Mouse (Mus musculus): Measurements from ENCODE around the gene Pfkfb3. TPM values are rescaled to one million over a fixed set of nuclear protein-coding genes. Genes with fewer than 3 reads are reported as not detected.

Gene Pfkfb3
- polyA plus RNA-seq, 1 experiment from 2014 or later: 12.2 TPM

DNA sequence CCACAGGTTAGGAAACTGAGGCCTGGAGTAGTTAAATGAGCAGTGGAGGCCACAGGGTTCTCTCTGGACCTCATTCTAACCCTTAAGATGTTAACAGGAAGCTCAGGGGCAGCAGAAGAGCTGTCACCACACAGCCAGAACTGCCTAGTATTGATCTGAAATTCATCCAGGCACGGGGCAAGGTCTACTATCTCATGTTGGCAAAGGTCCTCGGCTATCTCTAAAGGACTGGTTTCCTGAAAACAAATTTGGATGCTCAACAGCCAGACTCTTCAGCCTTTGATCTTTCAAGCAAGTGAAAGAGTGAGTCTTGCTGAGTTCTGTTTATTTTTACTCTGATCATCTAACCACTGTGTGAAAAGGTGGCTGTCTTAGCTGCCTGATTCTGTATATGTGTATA, 74.9 kb downstream of the Pfkfb3 start:
- Histone ChIP-seq H3K36me3 (replicated peaks; ENCODE audit: control insufficient read depth, insufficient read depth, low read depth, low read length) (peaks cover 5% of the 10 kb centered on the region), H3K27ac (replicated peaks; ENCODE audit: low read depth, low read length) (no peak overlapping the region), H3K9me3 (replicated peaks; ENCODE audit: control insufficient read depth, low read length) (no peaks in the 10 kb centered on the region), H3K27me3 (ENCODE audit: control insufficient read depth, insufficient read depth, low read length) (no peaks in the 10 kb centered on the region), H3K4me1 (ENCODE audit: control insufficient read depth, insufficient read depth, low read length) (no peaks in the 10 kb centered on the region), H3K4me3 (ENCODE audit: low read depth, low read length) (no peak overlapping the region), H3K9ac (replicated peaks; ENCODE audit: low read length) (no peak overlapping the region), H3K4me2 (ENCODE audit: low read depth, low read length) (no peak overlapping the region)
- ATAC-seq (replicated peaks; ENCODE audit: insufficient number of reproducible peaks, low FRiP score, low TSS enrichment, low read depth) (no peak), DNase-seq (ENCODE audit: low spot score) (no peak)
- WGBS: 83% methylated on average over 2 of the region's 2 CpGs

- Histone ChIP-seq H3K27ac (replicated peaks; ENCODE audit: low read depth, low read length) (no peak overlapping the region), H3K4me3 (ENCODE audit: low read depth, low read length) (no peak overlapping the region), H3K4me2 (ENCODE audit: low read depth, low read length) (no peak overlapping the region), H3K36me3 (replicated peaks; ENCODE audit: control insufficient read depth, insufficient read depth, low read depth, low read length) (peaks cover 8% of the 10 kb centered on the region), H3K9me3 (replicated peaks; ENCODE audit: control insufficient read depth, low read length) (no peaks in the 10 kb centered on the region), H3K27me3 (ENCODE audit: control insufficient read depth, insufficient read depth, low read length) (no peaks in the 10 kb centered on the region), H3K9ac (replicated peaks; ENCODE audit: low read length) (no peak overlapping the region), H3K4me1 (ENCODE audit: control insufficient read depth, insufficient read depth, low read length) (no peaks in the 10 kb centered on the region)
- 89% methylated on average over 7 of the region's 7 CpGs for WGBS
- no peak for ATAC-seq (replicated peaks; ENCODE audit: insufficient number of reproducible peaks, low FRiP score, low TSS enrichment, low read depth)
- DNase-seq (ENCODE audit: low spot score): no peak
Measured at GRCm38 (mm10) chr2:11475316-11475715, 78.6 kb downstream of the Pfkfb3 start.

DNA sequence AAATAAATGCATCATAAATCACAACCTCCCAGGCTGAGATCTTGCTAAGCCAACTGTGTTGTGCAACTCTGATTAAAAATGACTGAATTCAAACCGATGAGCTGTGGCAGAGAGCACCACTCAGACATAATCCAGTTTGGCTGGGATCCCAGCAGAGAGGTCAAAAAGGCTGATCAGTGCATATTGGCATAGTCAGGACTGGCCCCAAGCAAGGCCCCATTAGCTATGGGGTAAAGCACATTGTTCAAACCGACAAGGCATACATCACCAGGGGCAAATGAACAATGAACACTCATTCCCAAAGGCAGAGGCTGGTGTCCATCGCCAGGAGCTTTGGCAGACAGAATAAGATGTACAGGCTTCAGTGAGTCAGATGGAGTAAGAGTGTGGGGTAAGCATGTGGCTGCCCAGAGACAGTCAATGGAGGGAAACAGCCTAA, 89.2 kb downstream of the Pfkfb3 start:
- Histone ChIP-seq H3K27ac (replicated peaks; ENCODE audit: low read depth, low read length) (no peak overlapping the region), H3K36me3 (replicated peaks; ENCODE audit: control insufficient read depth, insufficient read depth, low read depth, low read length) (no peaks in the 10 kb centered on the region), H3K4me2 (ENCODE audit: low read depth, low read length) (no peak overlapping the region), H3K4me3 (ENCODE audit: low read depth, low read length) (no peak overlapping the region), H3K27me3 (ENCODE audit: control insufficient read depth, insufficient read depth, low read length) (no peaks in the 10 kb centered on the region), H3K4me1 (ENCODE audit: control insufficient read depth, insufficient read depth, low read length) (no peaks in the 10 kb centered on the region), H3K9ac (replicated peaks; ENCODE audit: low read length) (no peak overlapping the region), H3K9me3 (replicated peaks; ENCODE audit: control insufficient read depth, low read length) (no peaks in the 10 kb centered on the region)
- WGBS: 71% methylated on average over 3 of the region's 3 CpGs
- DNase-seq (ENCODE audit: low spot score) (no peak), ATAC-seq (replicated peaks; ENCODE audit: insufficient number of reproducible peaks, low FRiP score, low TSS enrichment, low read depth) (no peak)

DNA sequence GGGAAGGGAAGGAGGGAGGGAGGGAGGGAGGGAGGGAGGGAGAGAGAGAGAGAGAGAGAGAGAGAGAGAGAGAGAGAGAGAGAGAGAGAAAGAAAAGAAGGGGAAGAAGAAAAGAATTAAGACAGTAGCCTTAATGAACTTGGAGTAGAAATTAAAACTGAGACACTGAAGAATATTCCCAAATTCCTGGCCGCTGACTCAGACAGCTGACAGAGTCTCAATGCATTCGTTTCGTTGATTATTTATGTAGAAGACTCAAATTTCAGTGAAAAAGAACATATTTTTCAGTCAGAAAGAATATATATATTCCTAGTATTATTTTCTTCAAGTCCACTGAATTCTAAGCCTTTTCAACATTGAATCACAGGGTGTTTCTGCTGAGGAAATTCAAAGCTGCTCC, 92.9 kb downstream of the Pfkfb3 start:
- DNase-seq (ENCODE audit: low spot score): no peak
- ATAC-seq (replicated peaks; ENCODE audit: insufficient number of reproducible peaks, low FRiP score, low TSS enrichment, low read depth): no peak
- WGBS: 81% methylated on average over 3 of the region's 3 CpGs

DNA sequence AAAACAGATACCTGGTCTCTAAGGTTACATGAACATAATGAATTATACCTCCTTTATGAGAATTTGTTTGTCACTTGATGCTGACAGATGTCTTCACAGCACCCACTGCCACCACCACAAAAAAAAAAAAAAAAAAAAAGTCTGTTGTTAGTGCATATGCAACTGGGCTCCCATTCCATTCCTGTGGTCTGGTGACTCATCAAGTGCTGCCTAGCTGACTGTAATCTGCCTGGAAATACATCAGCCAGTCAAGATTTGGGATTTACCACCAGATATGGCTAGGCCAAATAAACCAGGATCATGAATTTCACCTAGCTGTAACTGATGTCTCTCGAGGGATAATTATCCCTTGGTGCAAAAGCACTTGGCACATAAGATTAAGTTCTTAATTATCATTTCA, 95.4 kb downstream of the Pfkfb3 start:
- H3K4me1 ChIP-seq (ENCODE audit: control insufficient read depth, insufficient read depth, low read length): no peaks in the 10 kb centered on the region
- DNase-seq (ENCODE audit: low spot score) (no peak), ATAC-seq (replicated peaks; ENCODE audit: insufficient number of reproducible peaks, low FRiP score, low TSS enrichment, low read depth) (no peak)
- no peaks in the 10 kb centered on the region for H3K9me3 ChIP-seq (replicated peaks; ENCODE audit: control insufficient read depth, low read length)
- H3K4me3 ChIP-seq (ENCODE audit: low read depth, low read length): no peak overlapping the region
- no peak overlapping the region for H3K9ac ChIP-seq (replicated peaks; ENCODE audit: low read length)
- H3K36me3 ChIP-seq (replicated peaks; ENCODE audit: control insufficient read depth, insufficient read depth, low read depth, low read length): no peaks in the 10 kb centered on the region
- H3K27me3 ChIP-seq (ENCODE audit: control insufficient read depth, insufficient read depth, low read length): no peaks in the 10 kb centered on the region
- WGBS: 89% methylated on average over 1 of the region's 1 CpGs
- H3K4me2 ChIP-seq (ENCODE audit: low read depth, low read length): no peak overlapping the region
- no peak overlapping the region for H3K27ac ChIP-seq (replicated peaks; ENCODE audit: low read depth, low read length)

More for the DNA sequence above, 92.9 kb downstream of the Pfkfb3 start:
- H3K27me3 ChIP-seq (ENCODE audit: control insufficient read depth, insufficient read depth, low read length): no peaks in the 10 kb centered on the region
- no peaks in the 10 kb centered on the region for H3K36me3 ChIP-seq (replicated peaks; ENCODE audit: control insufficient read depth, insufficient read depth, low read depth, low read length)
- H3K4me3 ChIP-seq (ENCODE audit: low read depth, low read length): no peak overlapping the region
- H3K4me2 ChIP-seq (ENCODE audit: low read depth, low read length): no peak overlapping the region
- no peaks in the 10 kb centered on the region for H3K4me1 ChIP-seq (ENCODE audit: control insufficient read depth, insufficient read depth, low read length)
- H3K9me3 ChIP-seq (replicated peaks; ENCODE audit: control insufficient read depth, low read length): no peaks in the 10 kb centered on the region
- H3K27ac ChIP-seq (replicated peaks; ENCODE audit: low read depth, low read length): no peak overlapping the region
- H3K9ac ChIP-seq (replicated peaks; ENCODE audit: low read length): no peak overlapping the region

GRCm38 (mm10) chr2:11457904-11458303, 96.0 kb downstream of the Pfkfb3 start:
- ATAC-seq (replicated peaks; ENCODE audit: insufficient number of reproducible peaks, low FRiP score, low TSS enrichment, low read depth) (no peak), DNase-seq (ENCODE audit: low spot score) (no peak)
- Histone ChIP-seq H3K27me3 (ENCODE audit: control insufficient read depth, insufficient read depth, low read length) (no peaks in the 10 kb centered on the region), H3K36me3 (replicated peaks; ENCODE audit: control insufficient read depth, insufficient read depth, low read depth, low read length) (no peaks in the 10 kb centered on the region), H3K9ac (replicated peaks; ENCODE audit: low read length) (no peak overlapping the region), H3K9me3 (replicated peaks; ENCODE audit: control insufficient read depth, low read length) (no peaks in the 10 kb centered on the region), H3K4me1 (ENCODE audit: control insufficient read depth, insufficient read depth, low read length) (no peaks in the 10 kb centered on the region), H3K4me3 (ENCODE audit: low read depth, low read length) (no peak overlapping the region), H3K27ac (replicated peaks; ENCODE audit: low read depth, low read length) (no peak overlapping the region), H3K4me2 (ENCODE audit: low read depth, low read length) (no peak overlapping the region)
- 60% methylated on average over 7 of the region's 7 CpGs for whole genome bisulfite sequencing

DNA sequence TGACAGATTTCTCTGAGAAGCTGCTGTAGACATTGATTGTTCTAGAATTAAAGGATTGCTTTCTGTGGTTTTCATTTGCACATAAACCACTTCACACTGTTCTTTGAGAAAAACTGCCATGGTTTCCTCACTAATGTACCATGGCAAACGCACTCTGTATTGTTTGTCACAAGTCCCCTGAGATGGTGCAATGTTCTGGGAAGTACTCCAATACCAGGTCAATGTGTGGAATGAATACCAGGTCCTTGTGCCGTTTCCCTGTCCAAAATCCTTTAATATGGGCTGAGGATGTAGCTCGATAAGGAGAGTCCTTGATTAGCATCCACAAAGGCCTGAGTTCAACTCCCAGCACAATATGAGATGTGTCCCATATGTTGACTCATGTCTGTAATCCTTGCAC, 105.2 kb downstream of the Pfkfb3 start:
- Histone ChIP-seq H3K4me3 (ENCODE audit: low read depth, low read length) (no peak overlapping the region), H3K9ac (replicated peaks; ENCODE audit: low read length) (no peak overlapping the region), H3K9me3 (replicated peaks; ENCODE audit: control insufficient read depth, low read length) (no peaks in the 10 kb centered on the region), H3K36me3 (replicated peaks; ENCODE audit: control insufficient read depth, insufficient read depth, low read depth, low read length) (no peaks in the 10 kb centered on the region), H3K4me2 (ENCODE audit: low read depth, low read length) (no peak overlapping the region), H3K27ac (replicated peaks; ENCODE audit: low read depth, low read length) (no peak overlapping the region), H3K4me1 (ENCODE audit: control insufficient read depth, insufficient read depth, low read length) (no peaks in the 10 kb centered on the region), H3K27me3 (ENCODE audit: control insufficient read depth, insufficient read depth, low read length) (no peaks in the 10 kb centered on the region)
- DNase-seq (ENCODE audit: low spot score): no peak
- 79% methylated on average over 3 of the region's 3 CpGs for WGBS
- ATAC-seq (replicated peaks; ENCODE audit: insufficient number of reproducible peaks, low FRiP score, low TSS enrichment, low read depth): no peak

DNA sequence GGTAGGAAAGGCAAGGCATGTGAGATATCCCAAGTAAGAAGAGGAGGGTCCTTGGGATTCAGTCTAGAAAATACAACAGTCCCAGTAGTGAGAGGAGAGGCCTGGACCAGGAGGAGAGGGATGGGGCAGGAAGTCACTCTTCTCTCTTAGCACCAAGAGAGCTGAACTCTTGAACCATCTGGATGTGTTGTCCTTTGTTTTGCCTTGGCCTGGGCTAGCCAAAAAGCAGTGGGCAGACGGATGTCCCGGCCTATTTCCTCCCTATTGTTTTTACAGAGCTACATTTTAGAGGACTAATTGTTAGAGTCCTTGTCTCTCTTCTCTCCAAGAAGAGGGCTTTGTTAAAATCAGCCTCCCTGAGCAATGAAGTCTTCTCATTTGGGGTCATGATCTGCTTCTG, 106.0 kb downstream of the Pfkfb3 start:
- Histone ChIP-seq H3K9ac (replicated peaks; ENCODE audit: low read length) (no peak overlapping the region), H3K4me2 (ENCODE audit: low read depth, low read length) (no peak overlapping the region), H3K27me3 (ENCODE audit: control insufficient read depth, insufficient read depth, low read length) (no peaks in the 10 kb centered on the region), H3K27ac (replicated peaks; ENCODE audit: low read depth, low read length) (no peak overlapping the region), H3K4me3 (ENCODE audit: low read depth, low read length) (no peak overlapping the region), H3K36me3 (replicated peaks; ENCODE audit: control insufficient read depth, insufficient read depth, low read depth, low read length) (no peaks in the 10 kb centered on the region), H3K9me3 (replicated peaks; ENCODE audit: control insufficient read depth, low read length) (no peaks in the 10 kb centered on the region), H3K4me1 (ENCODE audit: control insufficient read depth, insufficient read depth, low read length) (no peaks in the 10 kb centered on the region)
- DNase-seq (ENCODE audit: low spot score) (no peak), ATAC-seq (replicated peaks; ENCODE audit: insufficient number of reproducible peaks, low FRiP score, low TSS enrichment, low read depth) (no peak)
- 23% methylated on average over 2 of the region's 2 CpGs for WGBS
